ENCODE assay signal across 15 mouse cellular contexts in the genomic region with DNA sequence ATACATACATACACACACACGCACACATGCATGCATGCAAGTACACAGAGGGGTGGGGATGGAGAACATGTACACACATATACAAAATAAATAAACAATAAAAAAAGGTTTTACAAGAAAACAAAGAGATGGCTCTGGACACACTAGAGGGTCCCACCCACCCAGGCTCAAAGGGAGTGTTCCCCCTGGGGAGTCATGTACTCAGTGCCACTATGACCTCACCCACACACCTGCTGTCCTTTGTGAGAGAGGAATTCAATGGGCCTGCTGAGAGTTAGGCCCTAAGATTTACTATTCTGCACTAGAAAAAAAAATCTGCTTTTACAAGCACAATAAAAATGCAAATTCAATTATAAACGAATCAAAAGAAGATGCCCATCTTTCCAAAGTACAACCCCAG.
DNase-seq lines count a peak whose midpoint lies in the region; ATAC-seq lines count a peak whose summit lies in the region.
"Had no signal": no experiment of that assay in that cellular context is flagged by ENCODE, and none has a peak within 500 bp of the region (broad histone marks: within the 10 kb centered on the region; RNA-seq: fewer than 3 reads in every experiment).

No protein-coding gene starts in this region.

- H3K9ac ChIP-seq in forebrain, embryonic 14.5 days (ENCODE audit: low read length), result no peak overlapping the region
- no peak overlapping the region for H3K9ac ChIP-seq in forebrain, embryonic 13.5 days
- no peak overlapping the region for H3K9ac ChIP-seq in neural tube, embryonic 13.5 days
- H3K9ac ChIP-seq in neural tube, embryonic 15.5 days (replicated peaks), result no peak overlapping the region
- H3K9ac ChIP-seq: embryonic facial prominence, embryonic 12.5 days; forebrain, embryonic 12.5 days; forebrain, postnatal 0 days had no signal

- peaks cover 21% of the 10 kb centered on the region for H3K4me1 ChIP-seq in forebrain, embryonic 14.5 days (ENCODE audit: control insufficient read depth, insufficient read depth, low read length)
- H3K4me1 ChIP-seq in forebrain, embryonic 13.5 days, result peaks cover 29% of the 10 kb centered on the region
- peaks cover 22% of the 10 kb centered on the region for H3K4me1 ChIP-seq in neural tube, embryonic 13.5 days (replicated peaks)
- peaks cover 13% of the 10 kb centered on the region for H3K4me1 ChIP-seq in neural tube, embryonic 15.5 days
- H3K4me1 ChIP-seq: embryonic facial prominence, embryonic 12.5 days had no signal

- H3K9me3 ChIP-seq in forebrain, embryonic 14.5 days (replicated peaks; ENCODE audit: control insufficient read depth, low read length), result 0 out of 2 replicates have a peak, but pooled peaks cover 2% of the 10 kb centered on the region
- no peaks in the 10 kb centered on the region for H3K9me3 ChIP-seq in forebrain, embryonic 13.5 days (replicated peaks)
- H3K9me3 ChIP-seq in neural tube, embryonic 13.5 days, result no peaks in the 10 kb centered on the region
- H3K9me3 ChIP-seq in neural tube, embryonic 15.5 days (replicated peaks), result no peaks in the 10 kb centered on the region
- H3K9me3 ChIP-seq: embryonic facial prominence, embryonic 10.5 days; embryonic facial prominence, embryonic 12.5 days; forebrain, embryonic 12.5 days had no signal

- no peak overlapping the region for H3K4me3 ChIP-seq in forebrain, embryonic 14.5 days (ENCODE audit: low read depth, low read length)
- H3K4me3 ChIP-seq in forebrain, embryonic 13.5 days, result no peak overlapping the region
- no peak overlapping the region for H3K4me3 ChIP-seq in neural tube, embryonic 13.5 days
- H3K4me3 ChIP-seq in neural tube, embryonic 15.5 days (replicated peaks), result no peak overlapping the region
- H3K4me3 ChIP-seq: embryonic facial prominence, embryonic 10.5 days; embryonic facial prominence, embryonic 12.5 days; forebrain, embryonic 12.5 days had no signal

- DNase-seq in forebrain, embryonic 14.5 days (ENCODE audit: low spot score), result no peak
- DNase-seq in ZHBTc4 (ENCODE audit: low read depth, low spot score), result peak; percentile 5
- DNase-seq in kidney, postnatal 4 days, result no peak
- DNase-seq: cerebellum, adult 11 months; cerebellum, adult 18-20 months; cerebellum, adult 9-10 months; cerebellum, postnatal 10 days; cerebellum, postnatal 25 days; forebrain, postnatal 0 days had no signal

- H3K36me3 ChIP-seq in forebrain, embryonic 14.5 days (ENCODE audit: control insufficient read depth, insufficient read depth, low read length), result no peaks in the 10 kb centered on the region
- no peaks in the 10 kb centered on the region for H3K36me3 ChIP-seq in forebrain, embryonic 13.5 days (ENCODE audit: poor library complexity, severe bottlenecking)
- no peaks in the 10 kb centered on the region for H3K36me3 ChIP-seq in neural tube, embryonic 13.5 days
- H3K36me3 ChIP-seq in neural tube, embryonic 15.5 days, result no peaks in the 10 kb centered on the region
- H3K36me3 ChIP-seq: embryonic facial prominence, embryonic 10.5 days; embryonic facial prominence, embryonic 12.5 days; forebrain, embryonic 12.5 days had no signal

- 48% methylated on average over 2 of the region's 2 CpGs for WGBS in forebrain, embryonic 14.5 days
- WGBS in forebrain, embryonic 13.5 days, result 54% methylated on average over 2 of the region's 2 CpGs
- WGBS in neural tube, embryonic 13.5 days, result 55% methylated on average over 2 of the region's 2 CpGs
- 52% methylated on average over 2 of the region's 2 CpGs for WGBS in neural tube, embryonic 15.5 days

- H3K27ac ChIP-seq in forebrain, embryonic 14.5 days (ENCODE audit: low read depth, low read length), result no peak overlapping the region
- no peak overlapping the region for H3K27ac ChIP-seq in forebrain, embryonic 13.5 days
- no peak overlapping the region; the same call in 1 of the 2 replicates for H3K27ac ChIP-seq in neural tube, embryonic 13.5 days (replicated peaks)
- no peak overlapping the region for H3K27ac ChIP-seq in neural tube, embryonic 15.5 days (replicated peaks)
- H3K27ac ChIP-seq: embryonic facial prominence, embryonic 10.5 days; embryonic facial prominence, embryonic 12.5 days had no signal

- no peaks in the 10 kb centered on the region for H3K27me3 ChIP-seq in forebrain, embryonic 14.5 days (replicated peaks; ENCODE audit: control insufficient read depth, insufficient read depth, low read length)
- H3K27me3 ChIP-seq in forebrain, embryonic 13.5 days, result peaks cover 15% of the 10 kb centered on the region
- no peaks in the 10 kb centered on the region; the same call in 1 of the 2 replicates for H3K27me3 ChIP-seq in neural tube, embryonic 13.5 days
- no peaks in the 10 kb centered on the region for H3K27me3 ChIP-seq in neural tube, embryonic 15.5 days (replicated peaks)
- H3K27me3 ChIP-seq: embryonic facial prominence, embryonic 12.5 days had no signal

- no peak overlapping the region for H3K4me2 ChIP-seq in forebrain, embryonic 14.5 days (ENCODE audit: low read length)
- H3K4me2 ChIP-seq in forebrain, embryonic 13.5 days, result no peak overlapping the region
- H3K4me2 ChIP-seq in neural tube, embryonic 13.5 days, result no peak overlapping the region
- no peak overlapping the region for H3K4me2 ChIP-seq in neural tube, embryonic 15.5 days
- H3K4me2 ChIP-seq: embryonic facial prominence, embryonic 12.5 days; forebrain, embryonic 12.5 days had no signal

- peak; percentile 34; the same call in 1 of the 2 replicates for ATAC-seq in forebrain, embryonic 14.5 days
- ATAC-seq in forebrain, embryonic 13.5 days, result no peak
- 0 out of 2 replicates have a peak, but pooled peaks have one; percentile 56 for ATAC-seq in neural tube, embryonic 13.5 days (ENCODE audit: low read depth)
- no peak for ATAC-seq in neural tube, embryonic 15.5 days (ENCODE audit: low FRiP score)
- ATAC-seq: forebrain, postnatal 0 days had no signal

Comparison
In these comparisons a context has a peak if more than half of its experiments do, and no peak if none do; other contexts are left out.
1. ATAC-seq: peak in forebrain, embryonic 14.5 days (single experiment) and neural tube, embryonic 13.5 days (single experiment); none in forebrain, embryonic 13.5 days (single experiment) and neural tube, embryonic 15.5 days (single experiment).